Mouse (Mus musculus) G1E (cell line): ENCODE results near the gene Fam111a.

Experiments used
- CTCF ChIP-seq: IDR thresholded peaks from 2 replicates; pipeline ENCODE4 v1.5.1; 2012; ENCODE audit warnings: low read depth, low read length, inconsistent platforms, mixed read lengths
- GATA1 ChIP-seq: IDR thresholded peaks from 2 replicates; pipeline ENCODE4 v1.6.1; 2012; ENCODE audit warnings: borderline replicate concordance, low read length, inconsistent platforms, mixed read lengths

DNA sequence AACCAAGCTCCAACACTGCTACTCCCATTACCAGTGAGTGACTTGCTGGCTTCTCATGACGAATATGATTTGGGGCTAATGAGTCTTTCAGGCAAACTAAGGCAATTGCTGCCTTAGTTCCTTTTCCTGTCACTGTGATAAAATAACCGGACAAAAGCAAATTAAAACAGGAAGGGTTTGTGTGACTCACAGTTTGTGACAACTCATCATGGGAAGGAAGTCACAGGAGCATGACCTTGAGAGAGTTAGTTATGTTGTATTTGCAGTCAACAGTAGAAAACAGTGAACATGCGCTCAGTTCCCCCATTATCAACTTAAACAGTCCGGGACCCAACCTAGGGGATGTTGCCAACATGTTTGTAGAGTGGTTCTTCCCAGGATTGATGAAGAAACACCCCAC lies 39.8 kb downstream of the Fam111a start:
- TF ChIP-seq CTCF (no peak), GATA1 (no peak)
